Mouse (Mus musculus) embryonic facial prominence, embryonic 14.5 days (tissue): ENCODE measurements around the gene Fndc1. TPM values are rescaled to one million over a fixed set of nuclear protein-coding genes. Genes with fewer than 3 reads are reported as not detected.
A peak's percentile ranks its signal among the peaks of the same experiment; 100 is the strongest.

Source experiments
- ATAC-seq: fragments of 200-750 bp; cut with Nextera tagmentation; 2 replicates; pipeline ENCODE4 v1.8.0; 2017; ENCODE audit warnings: low read depth, moderate number of reproducible peaks, moderate TSS enrichment
- DNase-seq: peaks from one replicate; pipeline ENCODE4 v3.0.0-alpha.2; 2015; ENCODE audit warnings: low spot score
- H3K27ac ChIP-seq: fragments of 300-500 bp; sonication (generic); replicated peaks from 2 replicates; pipeline ENCODE4 v1.5.1; 2014; ENCODE audit warnings: low read depth, mild to moderate bottlenecking, low read length, moderate library complexity
- H3K27me3 ChIP-seq: fragments of 300-500 bp; sonication (generic); replicated peaks from 2 replicates; pipeline ENCODE4 v1.6.1; 2014; ENCODE audit warnings: low read length; ENCODE audit not compliant: control insufficient read depth, insufficient read depth
- H3K36me3 ChIP-seq: fragments of 300-500 bp; sonication (generic); 2 replicates; pipeline ENCODE4 v1.6.1; 2014; ENCODE audit warnings: low read length, mixed read lengths; ENCODE audit not compliant: control insufficient read depth, insufficient read depth
- H3K4me1 ChIP-seq: fragments of 300-500 bp; sonication (generic); 2 replicates; pipeline ENCODE4 v1.6.1; 2014; ENCODE audit warnings: antibody characterized with exemption, low read length; ENCODE audit not compliant: control insufficient read depth, insufficient read depth
- H3K4me2 ChIP-seq: fragments of 300-500 bp; sonication (generic); 2 replicates; pipeline ENCODE4 v1.6.1; 2014; ENCODE audit warnings: low read depth, mild to moderate bottlenecking, low read length, moderate library complexity, mixed read lengths
- H3K4me3 ChIP-seq: fragments of 300-500 bp; sonication (generic); 2 replicates; pipeline ENCODE4 v1.5.1; 2014; ENCODE audit warnings: low read depth, mild to moderate bottlenecking, low read length
- H3K9ac ChIP-seq: fragments of 300-500 bp; sonication (generic); 2 replicates; pipeline ENCODE4 v1.6.1; 2014; ENCODE audit warnings: low read depth, mild to moderate bottlenecking, low read length, moderate library complexity, mixed read lengths
- H3K9me3 ChIP-seq: fragments of 300-500 bp; sonication (generic); 2 replicates; pipeline ENCODE4 v1.6.1; 2016; ENCODE audit warnings: low read length; ENCODE audit not compliant: control insufficient read depth
- WGBS: fragments of 180-500 bp; shearing (Covaris S2); extraction: QIAGEN DNeasy Blood & Tissue Kit; methylation state at CpG from one replicate; pipeline ENCODE4 v1.1.7; 2014; 5-methylcytosine and 5-hydroxymethylcytosine counted together
- polyA plus RNA-seq: library from polyadenylated mRNA; unstranded; fragments of >200 nt; fragmentation: Nextera tagmentation; extraction: Ambion mirVana; gene quantifications from 2 replicates; pipeline ENCODE4 v1.2.1, GENCODE M21; 2014

Gene Fndc1
- polyA plus RNA-seq, 1 experiment from 2014 or later = 64.1 TPM

DNA sequence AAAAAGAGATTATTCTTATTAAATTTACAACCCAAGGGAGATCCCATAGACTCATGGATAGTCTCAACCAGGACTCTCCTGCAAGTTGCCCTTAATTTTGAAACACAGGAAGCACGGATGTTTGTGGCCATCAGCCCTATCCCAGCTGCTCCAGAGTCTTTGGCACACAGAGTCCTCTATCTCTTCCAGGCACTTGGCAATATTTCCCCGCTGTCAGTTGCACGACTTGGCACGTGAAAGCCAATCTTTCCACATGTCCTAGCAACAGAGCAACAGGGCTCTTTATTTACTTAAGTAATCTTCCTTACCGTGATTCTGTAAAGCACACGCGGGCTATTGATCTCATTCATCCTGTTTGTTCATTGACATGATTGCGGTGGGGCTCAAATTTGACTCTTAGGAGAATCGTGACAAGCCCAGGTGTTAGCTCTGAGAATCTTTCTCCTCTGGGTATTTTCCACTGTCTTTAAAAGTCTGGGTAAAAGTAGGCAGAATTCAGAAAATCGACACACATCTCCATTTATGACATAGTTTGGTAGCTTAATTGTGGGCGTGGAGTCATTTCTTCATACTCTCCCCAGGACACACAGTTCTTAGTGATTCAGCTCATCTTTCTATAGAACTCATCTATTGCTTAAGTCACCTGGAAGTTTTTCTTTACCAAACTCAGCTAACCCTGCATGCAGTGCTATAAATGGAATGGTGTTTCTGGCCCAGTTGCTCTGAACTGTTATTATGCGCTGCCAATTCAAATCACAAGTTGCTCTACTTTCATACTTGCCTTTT lies 13.6 kb upstream of the Fndc1 start:
- no peaks in the 10 kb centered on the region for H3K27me3 ChIP-seq
- H3K27ac ChIP-seq = no peak overlapping the region
- ATAC-seq (no peak), DNase-seq (peak; percentile 75)
- 64% methylated on average over 12 of the region's 12 CpGs for WGBS
- H3K4me1 ChIP-seq = peaks cover 6% of the 10 kb centered on the region; the same call in 1 of the 2 replicates
- H3K4me2 ChIP-seq = no peak overlapping the region
- no peak overlapping the region for H3K9ac ChIP-seq
- no peaks in the 10 kb centered on the region for H3K36me3 ChIP-seq
- no peak overlapping the region for H3K4me3 ChIP-seq
- no peaks in the 10 kb centered on the region; the same call in 1 of the 2 replicates for H3K9me3 ChIP-seq

DNA sequence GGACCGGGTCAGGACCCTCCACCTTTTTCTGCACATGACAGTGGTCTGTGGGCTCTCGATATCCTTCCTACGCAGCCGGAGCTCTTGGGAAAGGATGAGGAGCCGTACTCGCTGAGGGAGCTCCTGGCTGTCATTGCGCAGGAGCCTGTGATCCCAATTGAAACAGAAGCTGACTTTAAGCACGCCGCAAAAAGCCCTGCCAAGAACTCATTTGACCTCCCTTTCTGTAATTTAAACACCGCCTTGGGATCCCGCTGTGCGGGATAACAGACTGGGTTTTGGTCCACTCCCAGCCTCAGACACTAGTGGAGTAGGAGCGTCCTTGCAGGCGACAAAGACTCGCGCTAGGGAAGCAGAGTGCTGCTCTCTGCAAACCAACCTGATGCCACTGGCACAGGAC lies 484 bp upstream of the Fndc1 start:
- no peaks in the 10 kb centered on the region for H3K9me3 ChIP-seq
- H3K4me2 ChIP-seq = peak overlapping the region; percentile 97
- WGBS = 8% methylated on average over 16 of the region's 16 CpGs
- ATAC-seq (no peak), DNase-seq (peak; percentile 55)
- H3K9ac ChIP-seq = peak overlapping the region; percentile 72
- H3K27ac ChIP-seq = no peak overlapping the region
- H3K27me3 ChIP-seq = peaks cover 24% of the 10 kb centered on the region
- H3K36me3 ChIP-seq = no peaks in the 10 kb centered on the region
- H3K4me3 ChIP-seq = peak overlapping the region; percentile 56
- no peaks in the 10 kb centered on the region; the same call in 1 of the 2 replicates for H3K4me1 ChIP-seq

GRCm38 (mm10) chr17:7825416-7825815 lies 1.7 kb downstream of the Fndc1 start:
- Histone ChIP-seq H3K4me2 (peak overlapping the region; percentile 97), H3K27ac (no peak overlapping the region), H3K9ac (peak overlapping the region; percentile 23; the same call in 1 of the 2 replicates), H3K27me3 (peaks cover 24% of the 10 kb centered on the region), H3K4me3 (peak overlapping the region; percentile 56; the same call in 1 of the 2 replicates), H3K36me3 (no peaks in the 10 kb centered on the region), H3K9me3 (no peaks in the 10 kb centered on the region), H3K4me1 (peaks cover 7% of the 10 kb centered on the region; the same call in 1 of the 2 replicates)
- 42% methylated on average over 9 of the region's 9 CpGs for WGBS
- ATAC-seq (no peak), DNase-seq (no peak)

DNA sequence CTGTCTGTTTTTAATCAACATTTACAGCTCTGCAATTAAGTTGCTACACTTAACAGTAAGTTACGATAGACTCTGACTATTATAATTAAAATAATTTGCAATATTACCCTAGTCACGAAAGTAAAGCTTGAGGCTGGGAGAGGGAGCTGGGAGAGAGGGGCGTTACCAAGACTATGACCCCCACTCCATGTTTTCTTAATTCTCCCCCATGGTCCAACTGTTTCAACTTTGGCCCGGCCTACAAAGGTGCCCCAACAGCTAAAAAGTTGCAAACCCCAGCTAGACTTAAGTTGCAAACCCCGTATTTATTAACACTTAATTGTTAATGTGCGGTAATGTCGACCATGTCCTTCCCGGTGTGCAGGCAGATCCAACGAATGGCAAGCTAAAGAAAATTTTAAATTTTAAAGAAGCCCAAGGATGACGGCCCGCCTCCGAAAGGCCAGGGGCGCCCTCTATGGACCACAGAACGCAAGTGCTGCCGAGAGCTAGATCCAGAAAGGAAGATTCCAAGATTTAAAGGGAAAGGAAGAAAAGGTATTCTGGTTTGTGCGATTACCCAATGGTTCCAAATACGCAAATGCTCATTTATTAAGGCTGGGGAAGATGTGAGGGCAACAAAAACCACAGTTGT lies 5.4 kb downstream of the Fndc1 start:
- H3K9me3 ChIP-seq = no peaks in the 10 kb centered on the region
- no peaks in the 10 kb centered on the region for H3K36me3 ChIP-seq
- H3K27ac ChIP-seq = no peak overlapping the region
- H3K4me3 ChIP-seq = no peak overlapping the region
- peak overlapping the region; percentile 28; the same call in 1 of the 2 replicates for H3K4me2 ChIP-seq
- DNase-seq = peak; percentile 37
- 20% methylated on average over 17 of the region's 17 CpGs for WGBS
- no peak for ATAC-seq
- H3K4me1 ChIP-seq = peaks cover 7% of the 10 kb centered on the region; the same call in 1 of the 2 replicates
- H3K9ac ChIP-seq = no peak overlapping the region
- H3K27me3 ChIP-seq = peaks cover 16% of the 10 kb centered on the region

DNA sequence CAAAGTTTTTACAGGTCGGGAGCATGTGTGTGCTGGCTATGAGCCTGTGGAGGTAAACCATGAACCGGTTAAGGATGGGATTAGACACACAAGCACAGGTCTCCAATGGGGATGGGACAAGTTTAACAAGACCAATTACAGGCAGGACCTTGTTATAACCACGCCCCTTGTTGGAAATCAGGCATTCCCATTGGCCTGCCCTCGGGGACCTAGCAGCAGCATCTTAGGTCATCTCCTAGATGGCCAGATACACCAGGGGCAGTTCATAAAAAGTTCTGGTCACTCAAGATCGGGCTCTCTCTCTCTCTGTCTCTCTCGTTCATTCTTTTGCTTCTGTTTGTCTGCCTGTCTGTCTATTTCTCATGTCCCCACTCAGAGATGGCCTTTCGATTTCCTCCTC lies 6.9 kb downstream of the Fndc1 start:
- H3K9me3 ChIP-seq = no peaks in the 10 kb centered on the region
- H3K27me3 ChIP-seq = peaks cover 4% of the 10 kb centered on the region; the same call in 1 of the 2 replicates
- ATAC-seq = no peak
- DNase-seq = no peak
- H3K27ac ChIP-seq = no peak overlapping the region
- peaks cover 7% of the 10 kb centered on the region; the same call in 1 of the 2 replicates for H3K4me1 ChIP-seq
- no peaks in the 10 kb centered on the region for H3K36me3 ChIP-seq
- H3K4me3 ChIP-seq = no peak overlapping the region
- no peak overlapping the region for H3K4me2 ChIP-seq
- WGBS = 84% methylated on average over 7 of the region's 7 CpGs
- H3K9ac ChIP-seq = no peak overlapping the region

DNA sequence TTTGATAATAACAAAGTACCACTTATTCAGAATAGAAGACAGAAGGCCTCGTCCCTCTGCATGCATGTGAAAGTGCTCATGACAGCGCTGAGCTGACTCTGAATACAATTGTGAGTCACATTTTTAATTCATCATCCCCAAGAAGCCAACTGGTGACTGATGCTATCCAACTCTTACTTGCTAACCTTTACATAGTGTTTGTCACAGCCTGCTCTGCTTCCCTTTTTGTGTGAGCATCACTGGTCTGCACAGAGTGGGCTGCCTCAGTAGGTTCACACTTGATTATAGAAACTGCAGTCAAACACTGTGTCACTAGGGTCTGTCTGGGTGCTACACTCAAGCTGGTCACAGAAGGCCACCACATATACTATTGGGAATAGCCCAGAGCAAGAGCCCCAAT lies 10.5 kb downstream of the Fndc1 start:
- DNase-seq (no peak), ATAC-seq (no peak)
- Histone ChIP-seq H3K36me3 (no peaks in the 10 kb centered on the region), H3K9ac (no peak overlapping the region), H3K4me3 (no peak overlapping the region), H3K4me1 (peaks cover 5% of the 10 kb centered on the region; the same call in 1 of the 2 replicates), H3K27me3 (no peaks in the 10 kb centered on the region; the same call in 1 of the 2 replicates), H3K4me2 (no peak overlapping the region), H3K27ac (no peak overlapping the region), H3K9me3 (no peaks in the 10 kb centered on the region)
- WGBS = 72% methylated on average over 2 of the region's 2 CpGs

- Histone ChIP-seq H3K4me1 (no peaks in the 10 kb centered on the region), H3K4me3 (no peak overlapping the region), H3K4me2 (no peak overlapping the region), H3K9ac (no peak overlapping the region), H3K36me3 (no peaks in the 10 kb centered on the region), H3K9me3 (no peaks in the 10 kb centered on the region), H3K27me3 (no peaks in the 10 kb centered on the region; the same call in 1 of the 2 replicates), H3K27ac (no peak overlapping the region)
- DNase-seq (no peak), ATAC-seq (no peak)
- 45% methylated on average over 3 of the region's 3 CpGs for WGBS
Measured at GRCm38 (mm10) chr17:7814433-7814832, 12.7 kb downstream of the Fndc1 start.

- Histone ChIP-seq H3K9me3 (no peaks in the 10 kb centered on the region), H3K4me2 (no peak overlapping the region)
- WGBS = 93% methylated on average over 2 of the region's 2 CpGs
Measured at GRCm38 (mm10) chr17:7808043-7808442, 19.1 kb downstream of the Fndc1 start.

More at GRCm38 (mm10) chr17:7808043-7808442, 19.1 kb downstream of the Fndc1 start:
- no peaks in the 10 kb centered on the region for H3K36me3 ChIP-seq
- no peak overlapping the region for H3K27ac ChIP-seq
- H3K4me3 ChIP-seq = no peak overlapping the region
- H3K27me3 ChIP-seq = no peaks in the 10 kb centered on the region
- peaks cover 10% of the 10 kb centered on the region; the same call in 1 of the 2 replicates for H3K4me1 ChIP-seq
- ATAC-seq (no peak), DNase-seq (no peak)
- H3K9ac ChIP-seq = no peak overlapping the region
